Mouse (Mus musculus) lung, postnatal 0 days (tissue): ENCODE measurements at regions not wholly inside any gene's neighbourhood (a gene's known extent, or its start where the extent isn't known, plus 50 kb on each side); places are given as distances from the start of the nearest gene placed in this dataset.

ENCODE experiments used
- CTCF ChIP-seq: IDR thresholded peaks from 2 replicates; pipeline ENCODE4 v1.5.1; 2016; ENCODE audit warnings: antibody characterized with exemption, mild to moderate bottlenecking
- EP300 ChIP-seq: IDR thresholded peaks from 2 replicates; pipeline ENCODE4 v1.6.1; 2016; ENCODE audit warnings: antibody characterized with exemption, mild to moderate bottlenecking, control low read depth

DNA sequence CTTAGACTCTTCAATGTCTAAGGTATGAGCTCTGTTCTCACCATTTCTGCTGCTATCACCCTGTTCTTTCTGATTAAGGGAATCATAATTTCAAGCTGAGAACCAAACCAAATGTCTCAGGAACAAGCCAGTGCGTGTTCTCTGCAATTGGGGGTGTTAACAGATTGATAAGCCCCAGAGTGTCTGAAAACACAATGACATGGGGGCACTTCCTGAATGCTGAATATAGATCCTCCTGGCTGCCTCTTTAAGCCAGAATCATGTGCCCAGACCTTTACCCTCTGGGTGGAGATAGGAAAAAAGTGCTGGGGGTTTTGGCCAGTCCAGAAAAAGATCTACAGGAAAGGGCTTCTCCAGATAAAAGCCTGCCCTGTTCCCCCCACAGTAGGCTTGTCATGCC, 84.0 kb downstream of the Mtx3 start:
- TF ChIP-seq CTCF = no peak
- no peak for TF ChIP-seq EP300
